Mouse (Mus musculus): Measurements from ENCODE around the gene Als2cl. TPM values are rescaled to one million over a fixed set of nuclear protein-coding genes. Genes with fewer than 3 reads are reported as not detected.

Als2cl gene
- 100 to 1,000 TPM; 470 to 474 TPM for total RNA-seq (2023)

GRCm38 (mm10) chr9:110879191-110879920 lies at the start of gene Als2cl:
Als2cl (plus strand) TSS chr9:110879870.

DNA sequence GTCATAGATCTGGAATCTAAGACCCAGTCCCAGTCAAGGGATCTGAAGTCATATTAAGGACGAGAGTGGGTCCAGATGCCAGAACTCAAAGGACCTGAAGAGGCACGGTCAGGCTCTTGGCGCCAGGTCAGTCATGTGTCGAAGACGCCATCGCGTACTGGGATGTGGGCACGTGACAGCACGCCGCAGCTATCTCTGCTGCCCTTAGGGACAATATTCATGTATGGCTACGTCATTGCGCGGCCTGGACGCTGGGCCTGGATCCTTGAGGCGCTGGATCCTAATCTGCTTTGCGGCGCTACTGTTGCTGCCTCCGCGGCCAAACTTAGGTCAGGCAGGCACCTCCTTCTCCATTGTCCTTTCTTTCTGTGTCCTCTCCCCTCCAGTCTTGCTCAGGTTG lies 45.3 kb upstream of the Als2cl start, which contains the start of gene Prss45:
Gene Prss45 (plus strand): TSS at position 178 of the 400 bp plus-strand sequence.

GRCm38 (mm10) chr9:110844206-110844605 lies 35.5 kb upstream of the Als2cl start, which contains the start of gene Prss46:
Prss46 (plus strand) TSS chr9:110844506.

DNA sequence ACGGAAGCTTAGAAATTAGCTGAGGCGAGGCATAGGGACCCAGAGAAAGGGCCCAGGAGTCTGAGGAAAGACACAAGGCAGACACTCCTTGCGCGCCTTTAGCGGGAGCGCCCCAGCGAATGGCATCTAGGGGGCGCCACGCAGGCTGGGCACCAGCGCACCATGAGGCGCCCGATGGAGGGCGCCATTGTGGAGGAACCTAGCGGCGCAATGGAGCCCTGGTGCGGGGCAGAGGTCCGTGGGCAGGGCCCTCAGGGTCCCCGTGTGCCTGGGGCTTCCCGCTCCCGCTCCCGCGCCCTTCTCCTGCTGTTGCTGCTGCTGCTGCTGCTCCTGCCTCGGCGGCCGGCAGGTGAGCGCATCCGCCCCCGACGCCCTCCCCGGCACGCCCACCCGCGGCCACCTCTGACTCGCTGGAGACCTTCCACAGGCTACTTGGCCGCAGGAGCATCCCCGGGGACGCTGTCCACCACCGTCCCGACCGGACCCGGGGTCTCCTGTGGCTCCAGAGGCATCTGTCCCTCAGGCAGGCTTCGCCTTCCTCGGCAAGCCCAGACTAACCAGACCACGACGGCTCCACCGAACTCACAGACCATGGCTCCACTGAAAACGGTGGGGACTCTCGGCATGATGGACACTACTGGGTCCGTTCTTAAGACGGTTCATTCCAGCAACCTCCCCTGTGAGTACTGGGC lies 21.7 kb upstream of the Als2cl start, which contains the start of gene Prss50:
Gene Prss50 (plus strand): TSS at position 187 of the 692 bp plus-strand sequence.

GRCm38 (mm10) chr9:110879998-110880561 lies 410 bp downstream of the Als2cl start, which contains the start of gene Tmie:
Tmie (minus strand) TSS chr9:110880113.

DNA sequence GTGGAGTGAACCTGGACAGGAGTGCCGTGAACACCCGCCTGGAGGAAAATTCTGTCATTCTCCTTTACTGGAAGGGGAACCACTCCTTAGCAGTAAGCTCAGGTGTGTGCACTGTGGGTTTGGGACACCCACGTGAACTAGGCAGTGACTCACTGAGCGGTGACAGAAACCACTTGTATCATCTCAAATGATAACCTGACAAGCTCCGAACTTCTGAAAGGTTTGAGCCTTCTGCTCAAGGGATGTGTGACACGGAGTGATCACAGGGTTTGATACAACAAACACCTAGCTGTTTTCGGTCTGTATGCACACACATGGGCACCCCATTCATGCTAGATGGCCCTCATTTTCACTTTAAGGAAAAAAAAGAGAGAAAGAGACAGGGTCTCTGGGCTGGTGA lies 37.1 kb downstream of the Als2cl start, which contains the start of gene Fam240a:
Gene Fam240a (minus strand): TSS at position 76 of the 400 bp plus-strand sequence.

GRCm38 (mm10) chr9:110945926-110946325 lies 66.3 kb downstream of the Als2cl start, which contains the start of gene Tdgf1:
Tdgf1 (minus strand) TSS chr9:110946158.

Other genes starting within 250 kb of the Als2cl start
- 100 to 1,000 TPM; 113 to 134 TPM for gene Nbeal2, start 225.7 kb upstream of the Als2cl start, total RNA-seq (2023)
- gene Ccdc12, start 223.4 kb upstream of the Als2cl start, total RNA-seq (2023), result 10 to 100 TPM; 85.4 to 95.4 TPM
- not detected for gene Myl3, start 138.0 kb upstream of the Als2cl start, total RNA-seq (2023)
- gene Pth1r, start 132.7 kb upstream of the Als2cl start, total RNA-seq (2023), result not detected
- not detected for gene Prss42, start 81.7 kb upstream of the Als2cl start, total RNA-seq (2023)
- gene Prss44, start 65.9 kb upstream of the Als2cl start, total RNA-seq (2023), result not detected
- not detected for gene Prss43, start 53.2 kb upstream of the Als2cl start, total RNA-seq (2023)
- gene Prss45, start 45.3 kb upstream of the Als2cl start, total RNA-seq (2023), result not detected
- not detected for gene Prss46, start 35.4 kb upstream of the Als2cl start, total RNA-seq (2023)
- under 1 TPM in 1 of 2 experiments, not detected in 1; 0.92 TPM for gene Prss50, start 21.9 kb upstream of the Als2cl start, total RNA-seq (2023)
- 10 to 100 TPM; 29.8 to 30.7 TPM for gene Tmie, start 243 bp downstream of the Als2cl start, total RNA-seq (2023)
- gene Fam240a, start 37.0 kb downstream of the Als2cl start, total RNA-seq (2023), result 1 to 10 TPM; 3.6 to 5.6 TPM
- gene Tdgf1, start 66.3 kb downstream of the Als2cl start, total RNA-seq (2023), result under 1 TPM in 1 of 2 experiments, not detected in 1; 0.86 TPM
- under 1 TPM; 0.15 to 0.35 TPM for gene Lrrc2, start 71.7 kb downstream of the Als2cl start, total RNA-seq (2023)
- gene Rtp3, start 110.7 kb downstream of the Als2cl start, total RNA-seq (2023), result not detected
- gene Ltf, start 139.4 kb downstream of the Als2cl start, total RNA-seq (2023), result 1 to 10 TPM; 4.8 to 5.4 TPM
- gene Ccrl2, start 177.6 kb downstream of the Als2cl start, total RNA-seq (2023), result 1 to 10 TPM; 3.1 to 4.7 TPM
- gene Lrrfip2, start 237.7 kb downstream of the Als2cl start, total RNA-seq (2023), result 10 to 100 TPM; 27.0 to 27.1 TPM